Mouse (Mus musculus) intestine, embryonic 16.5 days (tissue): ENCODE results near the gene Gm11172. TPM values are rescaled to one million over a fixed set of nuclear protein-coding genes. Genes with fewer than 3 reads are reported as not detected.
"Not testable (repeated sequence)": the region's sequence is repeated elsewhere in the genome, so short reads cannot be mapped to it uniquely, and the experiment has no call there.

ENCODE experiments used
- ATAC-seq: fragments of 200-750 bp; cut with Nextera tagmentation; 2 replicates; pipeline ENCODE4 v1.8.0; 2017; ENCODE audit warnings: moderate TSS enrichment, moderate library complexity
- H3K27ac ChIP-seq: fragments of 300-500 bp; sonication (generic); 2 replicates; pipeline ENCODE4 v1.5.1; 2014; ENCODE audit warnings: mild to moderate bottlenecking, low read length
- H3K27me3 ChIP-seq: fragments of 300-500 bp; sonication (generic); replicated peaks from 2 replicates; pipeline ENCODE4 v1.6.1; 2014; ENCODE audit warnings: low read length, control low read depth, mixed read lengths; ENCODE audit not compliant: control insufficient read depth, insufficient read depth
- H3K36me3 ChIP-seq: fragments of 300-500 bp; sonication (generic); 2 replicates; pipeline ENCODE4 v1.6.1; 2014; ENCODE audit warnings: low read length, control low read depth; ENCODE audit not compliant: control insufficient read depth, insufficient read depth
- H3K4me1 ChIP-seq: fragments of 300-500 bp; sonication (generic); 2 replicates; pipeline ENCODE4 v1.6.1; 2014; ENCODE audit warnings: low read length, control low read depth, mixed read lengths; ENCODE audit not compliant: control insufficient read depth, insufficient read depth
- H3K4me2 ChIP-seq: fragments of 300-500 bp; sonication (generic); 2 replicates; pipeline ENCODE4 v1.6.1; 2014; ENCODE audit warnings: low read depth, low read length, control low read depth
- H3K4me3 ChIP-seq: fragments of 300-500 bp; sonication (generic); 2 replicates; pipeline ENCODE4 v1.5.1; 2014; ENCODE audit warnings: mild to moderate bottlenecking, low read length
- H3K9ac ChIP-seq: fragments of 300-500 bp; sonication (generic); 2 replicates; pipeline ENCODE4 v1.6.1; 2014; ENCODE audit warnings: low read depth, low read length
- H3K9me3 ChIP-seq: fragments of 300-500 bp; sonication (generic); 2 replicates; pipeline ENCODE4 v1.6.1; 2016; ENCODE audit warnings: low read length, control low read depth; ENCODE audit not compliant: control insufficient read depth
- WGBS: fragments of 180-500 bp; shearing (Covaris S2); extraction: QIAGEN DNeasy Blood & Tissue Kit; methylation state at CpG from one replicate; pipeline ENCODE4 v1.1.7; 2014; 5-methylcytosine and 5-hydroxymethylcytosine counted together
- polyA plus RNA-seq: library from polyadenylated mRNA; unstranded; fragments of >200 nt; fragmentation: Nextera tagmentation; extraction: Ambion mirVana; gene quantifications from 2 replicates; pipeline ENCODE4 v1.2.1, GENCODE M21; 2015

Gm11172 gene
- polyA plus RNA-seq, 1 experiment from 2014 or later, result not detected

- Histone ChIP-seq H3K4me2 (no peak within 1 kb of the TSS), H3K9me3 (no peaks in the 10 kb centered on the region), H3K36me3 (no peaks in the 10 kb centered on the region), H3K4me3 (no peak within 1 kb of the TSS), H3K27me3 (no peaks in the 10 kb centered on the region; the same call in 1 of the 2 replicates), H3K27ac (no peak within 1 kb of the TSS), H3K9ac (no peak within 1 kb of the TSS), H3K4me1 (0 out of 2 replicates have a peak, but pooled peaks cover 5% of the 10 kb centered on the region)
- ATAC-seq, result no peak
- WGBS, result 83% methylated on average over 9 of the region's 9 CpGs
Observed at GRCm38 (mm10) chr16:10790702-10791101, 22.0 kb upstream of the Gm11172 start, which contains the start of gene Prm3. Gene Prm3, minus strand, starts transcription at chr16:10790914.

DNA sequence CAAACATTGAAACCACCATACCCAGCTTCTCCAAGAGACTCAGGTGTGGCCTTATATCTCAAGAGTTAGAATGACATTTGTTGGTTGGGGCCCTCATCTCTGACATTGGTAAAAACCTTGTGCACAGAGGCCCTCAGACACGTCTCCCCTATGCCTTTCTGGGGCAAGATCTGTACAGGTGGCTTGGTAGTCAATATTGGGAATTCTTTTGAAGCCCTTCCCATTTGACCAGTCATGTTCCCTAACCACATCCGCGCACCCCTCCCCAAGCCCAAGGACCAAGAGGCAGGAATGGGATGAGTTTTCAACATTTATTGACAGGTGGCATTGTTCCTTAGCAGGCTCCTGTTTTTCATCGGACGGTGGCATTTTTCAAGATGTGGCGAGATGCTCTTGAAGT is 16.7 kb upstream of the Gm11172 start, which contains the start of gene Prm2:
Gene Prm2 (minus strand): TSS at position 101 of the 400 bp plus-strand sequence.
- 77% methylated on average over 6 of the region's 6 CpGs for whole genome bisulfite sequencing
- no peaks in the 10 kb centered on the region for H3K9me3 ChIP-seq
- H3K4me3 ChIP-seq, result no peak within 1 kb of the TSS
- no peak for ATAC-seq
- H3K4me1 ChIP-seq, result no peaks in the 10 kb centered on the region
- H3K9ac ChIP-seq, result no peak within 1 kb of the TSS
- H3K36me3 ChIP-seq, result no peaks in the 10 kb centered on the region
- no peak within 1 kb of the TSS for H3K27ac ChIP-seq
- H3K27me3 ChIP-seq, result peaks cover 4% of the 10 kb centered on the region; the same call in 1 of the 2 replicates
- H3K4me2 ChIP-seq, result no peak within 1 kb of the TSS

DNA sequence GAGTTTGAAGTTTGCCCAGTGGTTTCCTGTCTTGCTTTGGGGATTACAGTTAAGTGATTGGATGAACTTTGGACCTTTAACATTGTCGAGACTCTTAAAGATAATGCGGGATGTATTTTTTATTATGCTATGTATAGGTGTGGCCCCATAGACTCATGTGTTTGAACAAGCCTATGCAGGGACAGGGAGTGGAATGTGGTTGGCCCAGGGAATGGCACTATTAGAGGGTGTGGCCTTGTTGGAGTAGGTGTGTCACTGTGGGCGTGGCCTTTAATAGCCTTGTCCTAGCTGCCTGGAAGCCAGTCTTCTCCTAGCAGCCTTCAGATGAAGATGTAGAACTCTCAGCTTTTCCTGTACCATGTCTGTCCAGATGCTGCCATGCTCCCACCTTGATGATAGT is 10.3 kb upstream of the Gm11172 start:
- H3K4me2 ChIP-seq, H3K4me3 ChIP-seq, H3K4me1 ChIP-seq, H3K9me3 ChIP-seq, H3K27me3 ChIP-seq, H3K9ac ChIP-seq, H3K27ac ChIP-seq, H3K36me3 ChIP-seq: not testable (repeated sequence)
- peak; percentile 97 for ATAC-seq
- 60% methylated on average over 3 of the region's 3 CpGs for WGBS

DNA sequence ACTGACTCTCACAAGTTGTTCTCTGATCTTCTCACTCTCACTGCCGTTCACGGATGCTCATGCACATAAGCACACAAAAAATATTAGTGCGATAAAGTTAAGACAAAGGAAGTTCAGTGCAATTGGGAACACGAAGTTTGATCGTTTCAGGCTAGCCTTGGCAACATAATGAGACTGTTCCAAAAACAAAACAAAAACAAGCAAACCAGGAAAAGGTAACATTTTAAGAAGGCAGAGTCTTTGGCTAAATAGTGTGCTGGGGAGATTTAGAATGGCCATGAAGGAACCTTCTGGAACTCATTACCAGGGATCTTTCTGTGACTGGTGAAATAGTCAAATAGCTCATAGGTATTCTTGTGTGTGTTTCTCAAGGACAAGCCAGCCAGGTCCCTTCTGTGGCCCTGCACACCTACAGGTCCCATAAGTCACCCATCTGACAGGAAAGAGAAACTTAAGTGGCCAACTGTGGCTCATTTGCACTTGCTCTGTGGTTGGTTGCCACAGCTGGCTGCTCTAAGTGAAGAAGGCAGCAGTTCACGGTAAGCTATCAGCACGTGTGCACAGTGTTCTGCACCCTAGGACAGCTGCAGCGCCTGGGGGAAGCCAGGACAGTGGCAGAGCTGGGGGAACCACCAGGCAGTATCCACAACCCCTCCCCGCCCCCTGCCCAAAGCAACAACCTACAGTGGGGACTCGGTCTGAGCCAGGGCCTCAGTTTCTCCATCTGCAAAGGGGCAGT is 6.8 kb upstream of the Gm11172 start, which contains the start of gene Prm1:
Gene Prm1 (minus strand): TSS at position 51 of the 739 bp plus-strand sequence.
- H3K36me3 ChIP-seq, result no peaks in the 10 kb centered on the region
- 85% methylated on average over 10 of the region's 10 CpGs for WGBS
- H3K9ac ChIP-seq, result no peak within 1 kb of the TSS
- H3K4me1 ChIP-seq, result no peaks in the 10 kb centered on the region
- no peaks in the 10 kb centered on the region for H3K9me3 ChIP-seq
- no peak for ATAC-seq
- no peak within 1 kb of the TSS for H3K4me2 ChIP-seq
- H3K4me3 ChIP-seq, result no peak within 1 kb of the TSS
- no peak within 1 kb of the TSS for H3K27ac ChIP-seq
- no peaks in the 10 kb centered on the region for H3K27me3 ChIP-seq

DNA sequence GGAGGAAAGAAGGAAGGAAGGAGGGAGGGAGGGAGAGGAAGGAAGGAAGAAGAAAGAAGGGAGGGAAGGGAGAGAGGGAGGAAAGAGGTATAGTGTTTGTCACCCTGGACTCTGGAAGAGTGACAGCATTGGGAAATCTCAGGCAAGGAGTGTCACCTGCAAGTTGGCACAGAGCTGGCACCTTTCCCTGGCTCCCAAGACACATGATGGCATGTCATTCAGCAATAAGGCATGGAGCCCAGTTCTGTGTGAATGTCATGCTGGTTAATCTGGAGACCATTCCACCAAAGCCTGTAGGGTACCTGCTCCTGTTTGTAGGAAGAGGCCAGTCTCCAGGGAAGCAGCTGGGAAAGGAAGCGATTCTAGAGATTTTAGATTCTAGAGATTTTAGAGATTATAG is 2.3 kb upstream of the Gm11172 start:
- WGBS, result 95% methylated on average over 1 of the region's 1 CpGs
- Histone ChIP-seq H3K4me3 (no peak overlapping the region), H3K9ac (no peak overlapping the region), H3K9me3 (no peaks in the 10 kb centered on the region), H3K27ac (no peak overlapping the region), H3K4me1 (0 out of 2 replicates have a peak, but pooled peaks cover 3% of the 10 kb centered on the region), H3K27me3 (no peaks in the 10 kb centered on the region), H3K36me3 (no peaks in the 10 kb centered on the region), H3K4me2 (no peak overlapping the region)
- ATAC-seq, result no peak

- Histone ChIP-seq H3K4me2 (no peak overlapping the region), H3K27me3 (no peaks in the 10 kb centered on the region), H3K9ac (no peak overlapping the region), H3K4me1 (0 out of 2 replicates have a peak, but pooled peaks cover 3% of the 10 kb centered on the region), H3K9me3 (no peaks in the 10 kb centered on the region), H3K36me3 (no peaks in the 10 kb centered on the region), H3K27ac (no peak overlapping the region), H3K4me3 (no peak overlapping the region)
- WGBS, result 73% methylated on average over 4 of the region's 4 CpGs
- no peak for ATAC-seq
Observed at GRCm38 (mm10) chr16:10813726-10814125, 1.0 kb downstream of the Gm11172 start.

GRCm38 (mm10) chr16:10814864-10815263 is 2.1 kb downstream of the Gm11172 start:
- Histone ChIP-seq H3K9ac (no peak overlapping the region), H3K27me3 (no peaks in the 10 kb centered on the region), H3K36me3 (no peaks in the 10 kb centered on the region), H3K4me2 (no peak overlapping the region), H3K4me3 (no peak overlapping the region), H3K27ac (no peak overlapping the region), H3K4me1 (0 out of 2 replicates have a peak, but pooled peaks cover 3% of the 10 kb centered on the region), H3K9me3 (no peaks in the 10 kb centered on the region)
- 62% methylated on average over 4 of the region's 4 CpGs for WGBS
- ATAC-seq, result peak; percentile 35

DNA sequence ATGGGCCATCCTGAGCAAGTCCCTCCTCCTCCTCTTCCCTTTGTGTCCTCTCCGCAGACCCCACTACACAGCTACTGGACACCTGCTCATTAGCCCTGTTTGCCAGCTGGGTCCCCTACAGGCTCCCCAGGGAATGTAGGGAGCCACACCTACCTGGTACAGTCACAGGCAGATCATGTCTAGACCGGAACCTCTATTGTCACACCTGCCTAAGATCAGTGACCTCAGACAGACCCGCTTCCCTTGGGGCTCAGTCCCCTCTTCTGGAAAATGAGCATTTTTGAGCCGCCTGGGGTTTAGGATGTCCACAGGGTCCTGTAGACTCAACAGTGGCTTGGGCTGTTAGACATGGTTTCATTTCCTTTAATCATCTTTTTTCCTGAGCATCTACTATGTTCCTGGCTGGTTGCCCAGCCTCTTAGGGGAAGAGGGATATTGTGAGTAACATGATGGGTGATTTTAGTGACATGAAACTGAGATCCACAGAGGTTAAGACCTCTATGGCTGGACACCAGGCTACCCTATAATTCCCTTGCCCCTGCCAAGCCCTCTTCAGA is 5.9 kb downstream of the Gm11172 start:
- no peak overlapping the region for H3K4me3 ChIP-seq
- H3K36me3 ChIP-seq, result no peaks in the 10 kb centered on the region
- H3K27ac ChIP-seq, result no peak overlapping the region
- no peak overlapping the region for H3K9ac ChIP-seq
- 0 out of 2 replicates have a peak, but pooled peaks cover 7% of the 10 kb centered on the region for H3K4me1 ChIP-seq
- 81% methylated on average over 4 of the region's 4 CpGs for WGBS
- no peak for ATAC-seq
- H3K4me2 ChIP-seq, result no peak overlapping the region
- no peaks in the 10 kb centered on the region for H3K27me3 ChIP-seq
- H3K9me3 ChIP-seq, result no peaks in the 10 kb centered on the region

- no peak overlapping the region for H3K4me2 ChIP-seq
- no peak for ATAC-seq
- H3K9ac ChIP-seq, result no peak overlapping the region
- no peak overlapping the region for H3K27ac ChIP-seq
- WGBS, result 76% methylated on average over 3 of the region's 3 CpGs
- no peaks in the 10 kb centered on the region for H3K27me3 ChIP-seq
- no peaks in the 10 kb centered on the region for H3K36me3 ChIP-seq
- H3K4me1 ChIP-seq, result 0 out of 2 replicates have a peak, but pooled peaks cover 4% of the 10 kb centered on the region
- no peak overlapping the region for H3K4me3 ChIP-seq
- H3K9me3 ChIP-seq, result no peaks in the 10 kb centered on the region
Observed at GRCm38 (mm10) chr16:10819966-10820365, 7.3 kb downstream of the Gm11172 start.
